In genomic region chrX:12466312-12466711, GRCm38 (mm10) we compare ENCODE assay signal across 11 mouse cellular contexts.
DNase-seq lines count a peak whose midpoint lies in the region; ATAC-seq and TF ChIP-seq lines count a peak whose summit lies in the region.
"Had no signal": no experiment of that assay in that cellular context is flagged by ENCODE, and none has a peak within 500 bp of the region (broad histone marks: within the 10 kb centered on the region; RNA-seq: fewer than 3 reads in every experiment).

No protein-coding gene starts in this region.

- no peak for TF ChIP-seq EP300 in heart, adult 2 months (IDR thresholded peaks at IDR 0.05; ENCODE audit: insufficient read depth, low read depth, low read length)

- H3K4me3 ChIP-seq in heart, embryonic 13.5 days: no peak overlapping the region
- H3K4me3 ChIP-seq in kidney, embryonic 14.5 days (ENCODE audit: low read length): no peak overlapping the region
- no peak overlapping the region for H3K4me3 ChIP-seq in midbrain, embryonic 14.5 days (replicated peaks; ENCODE audit: low read depth, low read length)
- H3K4me3 ChIP-seq in heart, adult 2 months: no peak overlapping the region

- no peak for DNase-seq in heart, adult 18-20 months
- peak; percentile 40 for DNase-seq in embryo, embryonic 10.5 days (ENCODE audit: low spot score)
- peak; percentile 72 for DNase-seq in midbrain, embryonic 14.5 days
- DNase-seq in heart, adult 2 months: no peak
- DNase-seq in urinary bladder, postnatal 4 days (ENCODE audit: low spot score in 2 of 2): no peak
- DNase-seq: adrenal gland, postnatal 14 days; spleen, adult 18-20 months had no signal

- intact Hi-C loops in heart, adult 2 months (cut with DNase I): no loop called here

- TF ChIP-seq POLR2A in heart, adult 2 months (IDR thresholded peaks at IDR 0.05; ENCODE audit: insufficient read depth, low read depth, low read length): no peak

- WGBS in heart, embryonic 13.5 days: 36% methylated on average over 10 of the region's 10 CpGs
- WGBS in kidney, embryonic 14.5 days: 39% methylated on average over 10 of the region's 10 CpGs
- 34% methylated on average over 10 of the region's 10 CpGs for WGBS in midbrain, embryonic 14.5 days
- WGBS in heart, adult 2 months: 63% methylated on average over 10 of the region's 10 CpGs

- H3K79me2 ChIP-seq in heart, adult 2 months (replicated peaks; ENCODE audit: control insufficient read depth, insufficient read depth, low read length): no peaks in the 10 kb centered on the region

- 0 out of 2 replicates have a peak overlapping the region, but pooled peaks have one; percentile 6 for H3K9ac ChIP-seq in heart, embryonic 13.5 days
- H3K9ac ChIP-seq in kidney, embryonic 14.5 days (ENCODE audit: low read depth, low read length): no peak overlapping the region
- no peak overlapping the region for H3K9ac ChIP-seq in midbrain, embryonic 14.5 days (replicated peaks; ENCODE audit: low read length)
- no peak overlapping the region for H3K9ac ChIP-seq in heart, adult 2 months (ENCODE audit: low read depth, low read length)

- H3K36me3 ChIP-seq in heart, embryonic 13.5 days: no peaks in the 10 kb centered on the region
- H3K36me3 ChIP-seq in kidney, embryonic 14.5 days (ENCODE audit: control insufficient read depth, insufficient read depth, low read length): no peaks in the 10 kb centered on the region
- no peaks in the 10 kb centered on the region for H3K36me3 ChIP-seq in midbrain, embryonic 14.5 days (ENCODE audit: control insufficient read depth, insufficient read depth, low read length)
- H3K36me3 ChIP-seq in heart, adult 2 months (ENCODE audit: control insufficient read depth, insufficient read depth, low read length): no peaks in the 10 kb centered on the region

- H3K27ac ChIP-seq in heart, embryonic 13.5 days (replicated peaks): no peak overlapping the region
- peak overlapping the region; percentile 80; the same call in 1 of the 2 replicates for H3K27ac ChIP-seq in kidney, embryonic 14.5 days (ENCODE audit: low read depth, low read length)
- H3K27ac ChIP-seq in midbrain, embryonic 14.5 days (replicated peaks; ENCODE audit: low read depth, low read length): peak overlapping the region; percentile 70
- no peak overlapping the region for H3K27ac ChIP-seq in heart, adult 2 months

- no peak for ATAC-seq in heart, embryonic 13.5 days (ENCODE audit: extremely low read depth, insufficient number of reproducible peaks, low FRiP score, low TSS enrichment)
- no peak; the same call in 1 of the 2 replicates for ATAC-seq in kidney, embryonic 14.5 days (ENCODE audit: low FRiP score, low TSS enrichment)
- ATAC-seq in midbrain, embryonic 14.5 days (ENCODE audit: low FRiP score, low TSS enrichment): peak; percentile 54; the same call in 1 of the 2 replicates
- no peak for ATAC-seq in activated CD4-positive, CD25-positive, alpha-beta regulatory T cell, adult 4 months
- ATAC-seq: CD4-positive, CD25-positive, alpha-beta regulatory T cell, adult 4 months had no signal

- no peaks in the 10 kb centered on the region for H3K9me3 ChIP-seq in heart, embryonic 13.5 days
- no peaks in the 10 kb centered on the region for H3K9me3 ChIP-seq in kidney, embryonic 14.5 days (ENCODE audit: control insufficient read depth, low read length)
- no peaks in the 10 kb centered on the region for H3K9me3 ChIP-seq in midbrain, embryonic 14.5 days (ENCODE audit: control insufficient read depth, low read length)

- peaks cover 16% of the 10 kb centered on the region for H3K4me1 ChIP-seq in heart, embryonic 13.5 days
- H3K4me1 ChIP-seq in kidney, embryonic 14.5 days (ENCODE audit: control insufficient read depth, insufficient read depth, low read length): peaks cover 18% of the 10 kb centered on the region
- peaks cover 11% of the 10 kb centered on the region; the same call in 1 of the 2 replicates for H3K4me1 ChIP-seq in midbrain, embryonic 14.5 days (ENCODE audit: control insufficient read depth, insufficient read depth, low read length)
- no peaks in the 10 kb centered on the region for H3K4me1 ChIP-seq in heart, adult 2 months (ENCODE audit: control insufficient read depth, insufficient read depth, low read length)

- no peak overlapping the region for H3K4me2 ChIP-seq in heart, embryonic 13.5 days
- no peak overlapping the region for H3K4me2 ChIP-seq in kidney, embryonic 14.5 days (replicated peaks; ENCODE audit: low read depth, low read length)
- H3K4me2 ChIP-seq in midbrain, embryonic 14.5 days (ENCODE audit: low read length): no peak overlapping the region

- H3K27me3 ChIP-seq in heart, embryonic 13.5 days (replicated peaks): peaks cover 17% of the 10 kb centered on the region; the same call in 1 of the 2 replicates
- H3K27me3 ChIP-seq in kidney, embryonic 14.5 days (ENCODE audit: control insufficient read depth, insufficient read depth, low read length): no peaks in the 10 kb centered on the region
- no peaks in the 10 kb centered on the region for H3K27me3 ChIP-seq in midbrain, embryonic 14.5 days (ENCODE audit: control insufficient read depth, insufficient read depth, low read length)
- H3K27me3 ChIP-seq in heart, adult 2 months (ENCODE audit: control insufficient read depth, insufficient read depth, low read length): no peaks in the 10 kb centered on the region

- TF ChIP-seq CTCF in heart, adult 2 months (IDR thresholded peaks at IDR 0.05): no peak

Comparison
In these comparisons a context has a peak if more than half of its experiments do, and no peak if none do; other contexts are left out.
1. H3K27ac ChIP-seq: peak in kidney, embryonic 14.5 days (single experiment) and midbrain, embryonic 14.5 days (single experiment); none in heart, embryonic 13.5 days (single experiment) and heart, adult 2 months (single experiment).
2. DNase-seq: peak in embryo, embryonic 10.5 days (single experiment) and midbrain, embryonic 14.5 days (single experiment); none in heart, adult 18-20 months (0 of 2), heart, adult 2 months (0 of 2) and urinary bladder, postnatal 4 days (0 of 2).